Mouse (Mus musculus) mesoderm, embryonic 11.5 days (tissue): Measurements from ENCODE around the gene Gimap7.

Experiments used
- DNase-seq: peaks from one replicate; pipeline ENCODE4 v3.0.0-alpha.2; 2012; ENCODE audit warnings: low read depth, low spot score

Gene Gimap7

DNA sequence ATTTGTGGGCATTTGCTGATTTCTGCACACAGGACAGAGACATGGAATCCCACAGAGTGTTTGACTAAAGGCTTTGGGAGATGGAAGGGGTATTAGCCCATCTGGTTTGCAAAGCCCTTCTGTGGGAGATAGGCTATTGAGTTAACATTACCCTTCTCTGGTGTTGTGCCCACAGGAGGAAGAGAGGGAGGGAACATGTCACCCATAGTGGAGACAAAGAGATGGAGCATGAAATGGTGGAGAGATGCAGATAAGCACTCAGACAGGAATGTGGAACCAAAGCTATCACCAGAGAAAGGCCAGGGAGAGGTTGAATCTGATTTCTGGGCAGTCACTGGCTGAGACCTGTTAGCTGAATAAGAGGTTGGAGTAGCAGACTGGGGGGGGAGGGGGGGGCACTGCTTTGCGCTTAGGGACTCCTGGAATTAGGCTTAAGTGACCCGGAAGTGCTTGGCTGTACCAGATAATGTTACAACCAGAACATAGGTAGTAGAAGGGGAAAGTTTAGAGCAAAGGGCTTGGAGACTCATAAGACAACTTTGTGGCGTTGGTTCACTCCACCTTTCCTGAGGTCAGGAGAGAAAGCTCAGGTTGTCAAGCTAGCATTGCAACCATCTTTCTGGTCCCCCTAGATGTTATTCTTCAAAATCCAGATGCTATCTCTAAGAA is 22.2 kb downstream of the Gimap7 start:
- no peak for DNase-seq

GRCm38 (mm10) chr6:48741273-48741672 is 22.9 kb downstream of the Gimap7 start:
- no peak for DNase-seq

GRCm38 (mm10) chr6:48741711-48742206 is 23.3 kb downstream of the Gimap7 start:
- DNase-seq = no peak

- peak; percentile 20 for DNase-seq
Observed at GRCm38 (mm10) chr6:48742422-48743351, 24.3 kb downstream of the Gimap7 start.

DNA sequence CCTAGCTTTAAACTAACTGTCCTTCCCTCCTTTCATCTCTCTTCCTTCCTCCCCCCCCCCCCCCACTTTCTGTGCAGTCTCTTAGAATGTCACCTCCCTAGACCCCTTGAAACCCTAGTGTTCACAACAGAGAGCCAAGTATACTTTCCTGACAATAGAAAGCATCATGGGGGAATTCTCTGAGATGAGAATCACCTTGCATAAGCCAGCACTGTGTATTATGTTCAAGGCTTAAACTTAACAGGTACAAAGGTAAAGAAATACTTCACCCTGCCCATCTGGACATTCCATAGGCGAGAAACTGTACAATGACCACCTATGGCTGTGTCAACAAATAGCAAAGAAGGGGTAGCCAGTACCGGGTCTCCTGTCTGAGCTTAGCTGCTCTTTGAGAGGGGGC is 27.1 kb downstream of the Gimap7 start:
- DNase-seq = no peak

DNA sequence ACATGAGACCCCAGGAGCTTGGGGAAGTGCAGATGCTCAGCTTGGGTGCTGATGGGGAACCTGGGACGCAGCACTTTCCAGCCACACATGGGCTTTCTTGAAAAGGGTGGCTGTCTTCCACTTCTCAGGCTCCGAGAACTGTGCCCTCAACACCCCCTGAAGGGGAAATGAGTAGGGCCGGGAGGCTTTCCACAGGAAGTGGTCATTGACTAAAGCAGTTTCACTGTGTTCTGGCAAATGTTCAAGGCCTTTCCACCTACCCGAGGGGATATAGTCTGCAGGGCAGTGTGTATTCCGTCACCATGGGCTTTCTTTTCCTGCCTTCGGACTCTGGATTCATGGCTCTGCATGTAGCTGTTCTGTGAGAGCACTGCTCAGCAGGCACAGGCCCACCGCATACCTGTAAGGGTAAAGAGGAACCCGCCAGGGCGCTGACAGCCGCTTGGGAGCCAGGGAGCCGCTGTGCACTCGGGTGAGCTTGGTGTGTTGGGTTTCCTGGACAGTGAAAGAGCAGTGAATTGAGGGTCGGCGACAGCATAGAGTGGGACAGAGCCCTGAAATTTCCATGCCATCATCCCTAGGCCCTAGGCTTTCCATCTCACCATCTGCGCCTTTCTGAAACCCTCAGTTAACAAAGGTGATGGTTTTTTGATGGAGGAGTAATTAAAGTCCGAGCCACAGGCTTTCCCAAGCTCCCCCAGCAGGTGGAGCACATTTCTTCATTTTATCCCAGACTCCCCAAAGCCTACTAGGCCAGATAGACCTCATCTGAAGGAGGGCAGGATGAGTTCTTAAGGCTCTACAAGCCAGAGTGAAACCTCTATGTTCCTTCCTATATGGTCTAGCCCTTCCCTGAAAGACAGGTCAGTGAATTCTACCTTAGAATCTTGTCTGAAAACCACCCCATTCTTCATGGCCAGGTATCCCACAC is 27.8 kb downstream of the Gimap7 start, which contains the start of gene Gimap5:
TSS of gene Gimap5 (plus strand) at position 239 of the 931 bp plus-strand sequence.
- no peak for DNase-seq

GRCm38 (mm10) chr6:48747091-48747966 is 28.9 kb downstream of the Gimap7 start:
- DNase-seq = no peak

GRCm38 (mm10) chr6:48763567-48764270 is 45.3 kb downstream of the Gimap7 start:
- no peak for DNase-seq

DNA sequence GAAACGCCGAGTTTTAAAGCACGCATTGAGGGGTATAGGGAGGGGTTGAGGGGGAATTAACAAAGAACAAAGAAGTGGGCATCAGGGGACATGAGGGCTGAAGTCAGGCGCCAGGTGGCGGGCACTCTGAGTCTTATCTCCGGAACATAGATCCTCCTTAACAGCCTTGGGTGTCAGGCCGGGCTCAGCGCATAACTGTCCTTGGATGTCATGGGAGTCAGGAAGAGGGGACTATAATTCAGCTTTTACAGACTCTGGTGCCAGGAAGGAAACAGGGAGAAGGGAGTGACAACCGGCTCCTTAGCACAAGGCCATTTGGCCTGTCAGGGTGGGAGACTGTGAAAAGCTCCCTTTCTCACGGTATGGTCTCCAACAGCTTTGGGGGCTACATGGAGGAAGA is 46.1 kb downstream of the Gimap7 start:
- no peak for DNase-seq

- no peak for DNase-seq
Observed at GRCm38 (mm10) chr6:48768178-48768869, 49.9 kb downstream of the Gimap7 start.

DNA sequence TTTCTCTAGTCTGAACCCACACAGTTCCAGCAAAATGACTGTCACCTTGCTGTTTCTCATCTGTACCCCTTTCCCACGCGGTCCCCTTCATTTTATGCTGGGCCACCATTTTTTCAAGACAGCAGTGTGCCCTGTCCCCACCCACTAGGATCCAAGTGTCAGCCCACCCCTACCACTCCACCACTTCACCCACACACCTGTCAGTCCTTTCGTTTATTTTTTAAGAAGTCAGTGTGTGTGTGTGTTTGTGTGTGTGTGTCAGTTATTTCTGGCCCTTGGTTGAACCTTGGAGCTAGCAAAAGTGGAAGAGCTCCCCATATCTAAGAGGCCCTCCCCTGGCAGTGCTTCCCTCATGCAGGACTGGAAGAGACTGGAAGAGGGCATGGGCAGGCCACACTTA is 50.5 kb downstream of the Gimap7 start:
- no peak for DNase-seq

GRCm38 (mm10) chr6:48770696-48771095 is 52.3 kb downstream of the Gimap7 start, which contains the start of gene Gimap3:
Gene Gimap3, minus strand, starts transcription at chr6:48770851.
- no peak for DNase-seq

DNA sequence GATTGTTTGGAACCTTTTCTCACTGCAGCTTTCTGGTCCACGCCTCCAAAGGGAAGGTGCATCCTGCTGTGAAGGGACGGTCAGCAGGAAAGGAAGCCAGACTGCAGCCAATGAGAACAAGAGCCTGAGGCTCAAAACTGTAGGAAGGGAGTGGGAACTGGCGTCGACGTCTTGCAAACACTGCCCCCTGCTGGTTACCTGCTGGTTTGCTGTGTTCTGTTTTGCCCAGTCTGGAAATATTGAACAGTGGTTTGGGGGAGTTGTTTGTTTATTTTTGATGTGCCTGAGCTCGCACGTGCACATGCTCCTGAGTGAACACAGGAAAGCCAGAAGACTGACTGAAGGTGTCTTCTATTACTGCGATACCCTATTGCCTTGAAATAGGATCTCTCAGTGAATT is 53.6 kb downstream of the Gimap7 start:
- peak; percentile 79 for DNase-seq
